In the genomic region with DNA sequence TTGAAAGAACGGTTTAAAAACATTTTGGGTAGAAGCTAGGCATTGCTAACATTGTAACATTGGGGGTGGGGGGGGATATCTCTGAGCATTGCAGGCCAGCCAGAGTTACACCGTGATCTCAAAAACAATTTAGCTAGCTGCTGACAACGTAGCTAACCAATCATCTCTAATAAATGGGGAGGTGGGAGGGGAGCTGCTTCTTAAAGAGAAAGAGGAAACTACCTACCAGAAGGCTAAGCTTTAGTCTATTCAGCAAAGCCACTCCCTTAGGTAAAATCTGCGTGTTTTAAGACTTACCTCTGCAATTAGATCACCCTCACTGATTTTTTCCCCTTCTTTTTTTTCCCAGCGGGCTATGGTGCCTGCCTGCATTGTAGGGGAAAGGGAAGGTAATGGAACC, we compare ENCODE assay signal across 7 mouse cellular contexts. TPM values are rescaled to one million over a fixed set of nuclear protein-coding genes. Genes with fewer than 3 reads are reported as not detected.
DNase-seq lines count a peak whose midpoint lies in the region; ATAC-seq lines count a peak whose summit lies in the region.

No protein-coding gene starts in this region.

- no peaks in the 10 kb centered on the region for H3K27me3 ChIP-seq in lung, embryonic 15.5 days
- no peaks in the 10 kb centered on the region for H3K27me3 ChIP-seq in embryonic facial prominence, embryonic 12.5 days
- H3K27me3 ChIP-seq in limb, embryonic 10.5 days (ENCODE audit: low read depth, poor library complexity, severe bottlenecking) = no peaks in the 10 kb centered on the region
- H3K27me3 ChIP-seq in splenic B cell, adult 2 months (ENCODE audit: control insufficient read depth, insufficient read depth, low read length, poor library complexity, severe bottlenecking) = no peaks in the 10 kb centered on the region

- H3K27ac ChIP-seq in lung, embryonic 15.5 days = no peak overlapping the region
- peak overlapping the region; percentile 88; the same call in 1 of the 2 replicates for H3K27ac ChIP-seq in embryonic facial prominence, embryonic 12.5 days
- H3K27ac ChIP-seq in limb, embryonic 10.5 days = 0 out of 2 replicates have a peak overlapping the region, but pooled peaks have one; percentile 94

- peaks cover 12% of the 10 kb centered on the region for H3K36me3 ChIP-seq in lung, embryonic 15.5 days
- peaks cover 28% of the 10 kb centered on the region for H3K36me3 ChIP-seq in embryonic facial prominence, embryonic 12.5 days
- H3K36me3 ChIP-seq in limb, embryonic 10.5 days = peaks cover 49% of the 10 kb centered on the region
- H3K36me3 ChIP-seq in splenic B cell, adult 2 months (ENCODE audit: control insufficient read depth, insufficient read depth, low read length, poor library complexity, severe bottlenecking) = no peaks in the 10 kb centered on the region; the same call in 1 of the 2 replicates

- H3K4me1 ChIP-seq in lung, embryonic 15.5 days = peaks cover 13% of the 10 kb centered on the region
- H3K4me1 ChIP-seq in embryonic facial prominence, embryonic 12.5 days = peaks cover 11% of the 10 kb centered on the region; the same call in 1 of the 2 replicates
- H3K4me1 ChIP-seq in limb, embryonic 10.5 days = peaks cover 17% of the 10 kb centered on the region

- peak overlapping the region; percentile 72 for H3K9ac ChIP-seq in lung, embryonic 15.5 days
- H3K9ac ChIP-seq in embryonic facial prominence, embryonic 12.5 days = peak overlapping the region; percentile 93

- WGBS in lung, embryonic 15.5 days = 17% methylated on average over 5 of the region's 5 CpGs
- 25% methylated on average over 5 of the region's 5 CpGs for WGBS in embryonic facial prominence, embryonic 12.5 days
- WGBS in limb, embryonic 10.5 days = 37% methylated on average over 5 of the region's 5 CpGs

- H3K4me2 ChIP-seq in lung, embryonic 15.5 days = peak overlapping the region; percentile 67
- H3K4me2 ChIP-seq in embryonic facial prominence, embryonic 12.5 days (replicated peaks) = peak overlapping the region; percentile 71

- H3K4me3 ChIP-seq in lung, embryonic 15.5 days = peak overlapping the region; percentile 69
- peak overlapping the region; percentile 92 for H3K4me3 ChIP-seq in embryonic facial prominence, embryonic 12.5 days
- H3K4me3 ChIP-seq in limb, embryonic 10.5 days = peak overlapping the region; percentile 96

- no peak for DNase-seq in lung, postnatal 10 days
- no peak for DNase-seq in limb, embryonic 10.5 days (ENCODE audit: low spot score)
- peak; percentile 9 for DNase-seq in splenic B cell, adult 2 months (ENCODE audit: low read depth, low spot score)
- DNase-seq in adrenal gland, postnatal 25 days = no peak
- DNase-seq in frontal cortex, adult 2 months (ENCODE audit: extremely low spot score in 1 of 2, low spot score in 1 of 2) = no peak

- H3K9me3 ChIP-seq in lung, embryonic 15.5 days = no peaks in the 10 kb centered on the region
- H3K9me3 ChIP-seq in embryonic facial prominence, embryonic 12.5 days = no peaks in the 10 kb centered on the region
- no peaks in the 10 kb centered on the region for H3K9me3 ChIP-seq in limb, embryonic 10.5 days (replicated peaks)

- ATAC-seq in lung, embryonic 15.5 days (ENCODE audit: borderline replicate concordance, extremely low read depth, low FRiP score, low TSS enrichment) = no peak
- ATAC-seq in embryonic facial prominence, embryonic 12.5 days (ENCODE audit: insufficient number of reproducible peaks, insufficient read depth, low FRiP score, low TSS enrichment) = no peak

RNA-seq across cellular contexts. Expression of a gene that starts 1.2 kb away (rescaled TPM):
- polyA plus RNA-seq in lung, embryonic 15.5 days (2015; fragmentation: Nextera tagmentation; extraction: Ambion mirVana) = 42.4 and 42.5 TPM in 2 replicates
- 44.4 and 47.4 TPM in 2 replicates for polyA plus RNA-seq in embryonic facial prominence, embryonic 12.5 days (2016; fragmentation: Nextera tagmentation; extraction: Ambion mirVana)
- polyA plus RNA-seq in limb, embryonic 10.5 days (2016; fragmentation: Nextera tagmentation; extraction: Ambion mirVana) = 61.7 and 62.1 TPM in 2 replicates
- total RNA-seq in adrenal gland, postnatal 25 days (2021) = 126 and 129 TPM in 2 replicates
- polyA plus RNA-seq in frontal cortex, adult 2 months (2012; rRNA removed) = 39.1 and 54.1 TPM in 2 replicates

RNA-seq across cellular contexts. Expression of a gene that starts 41.1 kb away (rescaled TPM):
- 19.1 and 21.6 TPM in 2 replicates for polyA plus RNA-seq in lung, embryonic 15.5 days (2015; fragmentation: Nextera tagmentation; extraction: Ambion mirVana)
- polyA plus RNA-seq in embryonic facial prominence, embryonic 12.5 days (2016; fragmentation: Nextera tagmentation; extraction: Ambion mirVana) = 28.5 and 31.4 TPM in 2 replicates
- polyA plus RNA-seq in limb, embryonic 10.5 days (2016; fragmentation: Nextera tagmentation; extraction: Ambion mirVana) = 20.4 and 21.3 TPM in 2 replicates
- total RNA-seq in adrenal gland, postnatal 25 days (2021) = 25.1 and 28.6 TPM in 2 replicates
- 14.0 and 15.0 TPM in 2 replicates for polyA plus RNA-seq in frontal cortex, adult 2 months (2012; rRNA removed)

RNA-seq across cellular contexts. Expression of a gene that starts 41.3 kb away (rescaled TPM):
- 5.5 and 7.1 TPM in 2 replicates for polyA plus RNA-seq in lung, embryonic 15.5 days (2015; fragmentation: Nextera tagmentation; extraction: Ambion mirVana)
- 4.4 and 4.8 TPM in 2 replicates for polyA plus RNA-seq in embryonic facial prominence, embryonic 12.5 days (2016; fragmentation: Nextera tagmentation; extraction: Ambion mirVana)
- polyA plus RNA-seq in limb, embryonic 10.5 days (2016; fragmentation: Nextera tagmentation; extraction: Ambion mirVana) = 5.1 and 5.4 TPM in 2 replicates
- 2.2 and 5.4 TPM in 2 replicates for total RNA-seq in adrenal gland, postnatal 25 days (2021)
- polyA plus RNA-seq in frontal cortex, adult 2 months (2012; rRNA removed) = 3.6 and 5.3 TPM in 2 replicates

RNA-seq across cellular contexts. Expression of a gene that starts 54.7 kb away (rescaled TPM):
- 176 and 188 TPM in 2 replicates for polyA plus RNA-seq in lung, embryonic 15.5 days (2015; fragmentation: Nextera tagmentation; extraction: Ambion mirVana)
- 304 and 322 TPM in 2 replicates for polyA plus RNA-seq in embryonic facial prominence, embryonic 12.5 days (2016; fragmentation: Nextera tagmentation; extraction: Ambion mirVana)
- 297 and 307 TPM in 2 replicates for polyA plus RNA-seq in limb, embryonic 10.5 days (2016; fragmentation: Nextera tagmentation; extraction: Ambion mirVana)
- total RNA-seq in adrenal gland, postnatal 25 days (2021) = 189 and 190 TPM in 2 replicates
- polyA plus RNA-seq in frontal cortex, adult 2 months (2012; rRNA removed) = 400 and 414 TPM in 2 replicates

RNA-seq across cellular contexts. Expression of a gene that starts 54.8 kb away (rescaled TPM):
- 305 and 310 TPM in 2 replicates for polyA plus RNA-seq in lung, embryonic 15.5 days (2015; fragmentation: Nextera tagmentation; extraction: Ambion mirVana)
- polyA plus RNA-seq in embryonic facial prominence, embryonic 12.5 days (2016; fragmentation: Nextera tagmentation; extraction: Ambion mirVana) = 240 and 246 TPM in 2 replicates
- polyA plus RNA-seq in limb, embryonic 10.5 days (2016; fragmentation: Nextera tagmentation; extraction: Ambion mirVana) = 337 and 352 TPM in 2 replicates
- total RNA-seq in adrenal gland, postnatal 25 days (2021) = 234 and 247 TPM in 2 replicates
- 150 and 156 TPM in 2 replicates for polyA plus RNA-seq in frontal cortex, adult 2 months (2012; rRNA removed)
